Mouse (Mus musculus) heart, adult 2 months (tissue): ENCODE results near the gene Shisa5.

Experiments
- EP300 ChIP-seq: fragments of 200-500 bp; IDR thresholded peaks from 2 replicates; pipeline ENCODE4 v1.6.1; 2011; ENCODE audit warnings: low read depth, low read length, control low read depth; ENCODE audit not compliant: insufficient read depth
- POLR2A ChIP-seq: fragments of 200-500 bp; IDR thresholded peaks from 2 replicates; pipeline ENCODE4 v1.6.1; 2011; ENCODE audit warnings: mild to moderate bottlenecking, low read depth, low read length, control low read depth; ENCODE audit not compliant: insufficient read depth

- no peak for TF ChIP-seq EP300
- TF ChIP-seq POLR2A: no peak
Measured at GRCm38 (mm10) chr9:109031686-109032085, 6.7 kb upstream of the Shisa5 start.
